Mouse (Mus musculus) Patski (cell line): ENCODE data around the gene Vpreb3. TPM values are rescaled to one million over a fixed set of nuclear protein-coding genes. Genes with fewer than 3 reads are reported as not detected.

Experiments
- ATAC-seq: fragments of 100-300 bp; one replicate; pipeline ENCODE4 v1.8.0; 2021
- CTCF ChIA-PET: fragments of 350-600 bp; sonication (Branson Sonifier 250); formaldehyde crosslinking; loops from one replicate; lab custom pipeline; 2022; ENCODE audit warnings: inconsistent platforms; lab: Charles Lee
- POLR2A ChIA-PET: fragments of 350-600 bp; sonication (Branson Sonifier 250); formaldehyde crosslinking; loops from one replicate; lab custom pipeline; 2022; ENCODE audit warnings: antibody characterized with exemption, inconsistent platforms; lab: Charles Lee
- DNase-seq: peaks from one replicate; pipeline ENCODE4 v3.0.0-alpha.2; 2011; ENCODE audit warnings: low read depth, low spot score
- H3K27me3 ChIP-seq: fragments of 371-371 bp; one replicate; pipeline ENCODE4 v1.5.1; 2021
- CTCF ChIP-seq: fragments of 100-300 bp; IDR thresholded peaks from one replicate; pipeline ENCODE4 v1.5.1; 2021
- in situ Hi-C: fragments of 300-500 bp; cut with MboI; formaldehyde crosslinking; loops from 3 replicates; pipeline ENCODE4 v1.11.1; 2018; ENCODE audit warnings: low pct_unique_long_range_greater_than_20kb, mixed read lengths
- polyA plus RNA-seq: library from polyadenylated mRNA; unstranded; gene quantifications from one replicate; pipeline ENCODE4 v1.2.3, GENCODE M21; 2021

Gene Vpreb3
- polyA plus RNA-seq, 1 experiment from 2014 or later = not detected

GRCm38 (mm10) chr10:75995463-75995862 lies 52.6 kb downstream of the Vpreb3 start:
- TF ChIP-seq CTCF = no peak
- ATAC-seq = no peak
- in situ Hi-C loops = loop anchor here (25.0 kb wide), 1 partner anchor 192 kb away; no protein-coding TSS in a partner anchor
- ChIA-PET CTCF (no interaction called here), POLR2A (no interaction called here)
- no peak for DNase-seq
- peaks cover 15% of the 10 kb centered on the region for H3K27me3 ChIP-seq

- CTCF ChIA-PET = no interaction called here
- ATAC-seq (no peak), DNase-seq (no peak)
- POLR2A ChIA-PET = no interaction called here
- H3K27me3 ChIP-seq = peaks cover 15% of the 10 kb centered on the region
- no peak for TF ChIP-seq CTCF
- in situ Hi-C loops = loop anchor here (25.0 kb wide), 1 partner anchor 191 kb away; no protein-coding TSS in a partner anchor
These were observed 53.5 kb downstream of the Vpreb3 start for GRCm38 (mm10) chr10:75996315-75996714.

Other genes with a start within 250 kb of the Vpreb3 start
- 40.7 TPM for gene Cabin1, start 178.7 kb upstream of the Vpreb3 start, polyA plus RNA-seq
- 128 TPM for gene Ddt, start 169.6 kb upstream of the Vpreb3 start, polyA plus RNA-seq
- gene Gm20441, start 162.1 kb upstream of the Vpreb3 start, polyA plus RNA-seq = not detected
- 0.03 TPM for gene Gstt3, start 161.6 kb upstream of the Vpreb3 start, polyA plus RNA-seq
- 0.45 TPM for gene Gstt1, start 144.5 kb upstream of the Vpreb3 start, polyA plus RNA-seq
- not detected for gene Gstt4, start 120.5 kb upstream of the Vpreb3 start, polyA plus RNA-seq
- gene Gstt2, start 105.6 kb upstream of the Vpreb3 start, polyA plus RNA-seq = 0.35 TPM
- 592 TPM for gene Mif, start 82.8 kb upstream of the Vpreb3 start, polyA plus RNA-seq
- gene Derl3, start 49.6 kb upstream of the Vpreb3 start, polyA plus RNA-seq = 1.1 TPM
- gene Smarcb1, start 21.4 kb upstream of the Vpreb3 start, polyA plus RNA-seq = 107 TPM
- 362 TPM for gene Chchd10, start 9.9 kb upstream of the Vpreb3 start, polyA plus RNA-seq
- gene Mmp11, start 6.6 kb upstream of the Vpreb3 start, polyA plus RNA-seq = 67.8 TPM
- 0.05 TPM for gene Gm867, start 2.4 kb upstream of the Vpreb3 start, polyA plus RNA-seq
- not detected for gene Gm5134, start 11.5 kb downstream of the Vpreb3 start, polyA plus RNA-seq
- 8.9 TPM for gene Zfp280b, start 89.6 kb downstream of the Vpreb3 start, polyA plus RNA-seq
- gene Slc5a4b, start 167.9 kb downstream of the Vpreb3 start, polyA plus RNA-seq = not detected
- not detected for gene Slc5a4a, start 204.4 kb downstream of the Vpreb3 start, polyA plus RNA-seq